8 mouse cellular contexts compared by ENCODE assay signal in genomic region chr8:113984845-113985244, GRCm38 (mm10).
DNase-seq lines count a peak whose midpoint lies in the region; ATAC-seq and TF ChIP-seq lines count a peak whose summit lies in the region.

No protein-coding gene starts in this region.

- H3K4me2 ChIP-seq in midbrain, embryonic 16.5 days (ENCODE audit: low read length): no peak overlapping the region
- H3K4me2 ChIP-seq in hindbrain, embryonic 16.5 days (ENCODE audit: low read length): peak overlapping the region; percentile 10; the same call in 1 of the 2 replicates

- WGBS in midbrain, embryonic 10.5 days: 11% methylated on average over 10 of the region's 10 CpGs
- WGBS in midbrain, embryonic 16.5 days: 11% methylated on average over 10 of the region's 10 CpGs
- WGBS in hindbrain, embryonic 16.5 days: 10% methylated on average over 10 of the region's 10 CpGs

- 0 out of 2 replicates have a peak, but pooled peaks cover 2% of the 10 kb centered on the region for H3K9me3 ChIP-seq in midbrain, embryonic 10.5 days (replicated peaks)
- no peaks in the 10 kb centered on the region for H3K9me3 ChIP-seq in midbrain, embryonic 16.5 days (replicated peaks; ENCODE audit: control insufficient read depth, low read length, poor library complexity, severe bottlenecking)
- H3K9me3 ChIP-seq in hindbrain, embryonic 16.5 days (ENCODE audit: control insufficient read depth, low read length): no peaks in the 10 kb centered on the region

- peak; percentile 76 for TF ChIP-seq CTCF in embryonic fibroblast, embryonic 13.5 days (IDR thresholded peaks at IDR 0.05; ENCODE audit: borderline replicate concordance, insufficient read depth, low read length)

- H3K4me1 ChIP-seq in midbrain, embryonic 10.5 days: peaks cover 14% of the 10 kb centered on the region; the same call in 1 of the 2 replicates
- H3K4me1 ChIP-seq in midbrain, embryonic 16.5 days (ENCODE audit: control insufficient read depth, insufficient read depth, low read length): no peaks in the 10 kb centered on the region
- no peaks in the 10 kb centered on the region; the same call in 1 of the 2 replicates for H3K4me1 ChIP-seq in embryonic fibroblast, embryonic 13.5 days (ENCODE audit: control insufficient read depth, insufficient read depth, low read length)
- H3K4me1 ChIP-seq in hindbrain, embryonic 16.5 days (ENCODE audit: control insufficient read depth, insufficient read depth, low read depth, low read length): no peaks in the 10 kb centered on the region

- H3K36me3 ChIP-seq in midbrain, embryonic 10.5 days: no peaks in the 10 kb centered on the region
- H3K36me3 ChIP-seq in midbrain, embryonic 16.5 days (ENCODE audit: control insufficient read depth, insufficient read depth, low read length): no peaks in the 10 kb centered on the region
- no peaks in the 10 kb centered on the region for H3K36me3 ChIP-seq in hindbrain, embryonic 16.5 days (ENCODE audit: control insufficient read depth, insufficient read depth, low read length)

- no peak overlapping the region for H3K9ac ChIP-seq in midbrain, embryonic 16.5 days (ENCODE audit: low read depth, low read length)
- no peak overlapping the region for H3K9ac ChIP-seq in hindbrain, embryonic 16.5 days (ENCODE audit: low read depth, low read length)

- no peaks in the 10 kb centered on the region for H3K27me3 ChIP-seq in midbrain, embryonic 10.5 days (ENCODE audit: low read depth, poor library complexity, severe bottlenecking)
- no peaks in the 10 kb centered on the region for H3K27me3 ChIP-seq in midbrain, embryonic 16.5 days (ENCODE audit: control insufficient read depth, insufficient read depth, low read depth, low read length)
- H3K27me3 ChIP-seq in hindbrain, embryonic 16.5 days (replicated peaks; ENCODE audit: control insufficient read depth, insufficient read depth, low read length): no peaks in the 10 kb centered on the region

- H3K4me3 ChIP-seq in midbrain, embryonic 10.5 days: no peak overlapping the region
- H3K4me3 ChIP-seq in midbrain, embryonic 16.5 days (ENCODE audit: low read depth, low read length): no peak overlapping the region
- no peak overlapping the region for H3K4me3 ChIP-seq in embryonic fibroblast, embryonic 13.5 days (ENCODE audit: insufficient read depth, low read length)
- H3K4me3 ChIP-seq in hindbrain, embryonic 16.5 days (ENCODE audit: low read length): no peak overlapping the region

- no peak for ATAC-seq in midbrain, embryonic 16.5 days
- ATAC-seq in hindbrain, embryonic 16.5 days: peak; percentile 45

- no peak overlapping the region for H3K27ac ChIP-seq in midbrain, embryonic 10.5 days (replicated peaks)
- no peak overlapping the region for H3K27ac ChIP-seq in midbrain, embryonic 16.5 days (ENCODE audit: low read length)
- no peak overlapping the region for H3K27ac ChIP-seq in embryonic fibroblast, embryonic 13.5 days (ENCODE audit: insufficient read depth, low read length)
- no peak overlapping the region for H3K27ac ChIP-seq in hindbrain, embryonic 16.5 days (ENCODE audit: low read depth, low read length)

- peak; percentile 62 for DNase-seq in midbrain, embryonic 10.5 days (ENCODE audit: low spot score)
- peak; percentile 46 for DNase-seq in brain, embryonic 18.5 days (ENCODE audit: low read depth, low spot score)
- peak; percentile 63 to 70 for DNase-seq in left cerebral cortex, adult 18-20 months (ENCODE audit: low spot score in 2 of 2)
- DNase-seq in mesoderm, embryonic 11.5 days (ENCODE audit: low read depth, low spot score): peak; percentile 73
- DNase-seq in testis, postnatal 14 days (ENCODE audit: low spot score): peak; percentile 17

- TF ChIP-seq POLR2A in embryonic fibroblast, embryonic 13.5 days (IDR thresholded peaks at IDR 0.05; ENCODE audit: low read depth, low read length): no peak

Comparison
In these comparisons a context has a peak if more than half of its experiments do, and no peak if none do; other contexts are left out.
1. DNase-seq: peak in every context shown above with its lines; median percentile 73 in mesoderm, embryonic 11.5 days; 66 in left cerebral cortex, adult 18-20 months; 62 in midbrain, embryonic 10.5 days; 46 in brain, embryonic 18.5 days; 17 in testis, postnatal 14 days.